Mouse (Mus musculus): ENCODE measurements around the gene Ddx47. TPM values are rescaled to one million over a fixed set of nuclear protein-coding genes. Genes with fewer than 3 reads are reported as not detected.
A peak's percentile ranks its signal among the peaks of the same experiment; 100 is the strongest.

Ddx47 gene
- total and polyA plus RNA-seq, 2 experiments from 2014 or later = 41.9 to 60.0 TPM

DNA sequence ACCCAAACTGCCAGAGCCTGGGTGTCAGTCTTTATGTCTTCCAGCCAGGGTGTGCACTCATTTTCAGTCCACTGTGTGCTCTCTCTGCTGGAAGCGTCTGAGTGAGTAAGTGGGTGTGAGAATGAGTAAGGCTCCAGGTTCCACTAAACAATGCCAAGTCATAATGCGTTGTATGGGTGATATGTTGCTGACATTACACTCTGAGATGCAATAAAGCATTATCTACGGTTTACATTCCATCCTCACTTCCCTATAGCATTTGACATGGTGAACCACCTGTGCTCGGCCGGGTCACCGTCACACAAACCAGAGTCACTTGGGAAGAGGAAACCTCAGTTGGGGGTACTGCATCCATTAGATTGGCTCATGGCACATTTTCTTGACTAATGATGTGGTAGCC is 20.7 kb upstream of the Ddx47 start:
- ATAC-seq = no peak
- H3K9ac ChIP-seq = no peak overlapping the region
- no peak for TF ChIP-seq CTCF (IDR thresholded peaks at IDR 0.05; ENCODE audit: low read depth)
- no peak overlapping the region for H3K4me2 ChIP-seq (ENCODE audit: low read depth)
- no peak overlapping the region for H3K27ac ChIP-seq (ENCODE audit: low read depth, low read length)
- no peaks in the 10 kb centered on the region for H3K27me3 ChIP-seq (ENCODE audit: insufficient read depth, low read length)
- H3K4me3 ChIP-seq (ENCODE audit: low read depth, low read length) = no peak overlapping the region
- no peaks in the 10 kb centered on the region for H3K36me3 ChIP-seq (ENCODE audit: insufficient read depth)
- no peaks in the 10 kb centered on the region for H3K4me1 ChIP-seq (ENCODE audit: insufficient read depth)
- no peak for DNase-seq
- H3K9me3 ChIP-seq (ENCODE audit: low read length) = no peaks in the 10 kb centered on the region
- 92% methylated on average over 6 of the region's 6 CpGs for WGBS

DNA sequence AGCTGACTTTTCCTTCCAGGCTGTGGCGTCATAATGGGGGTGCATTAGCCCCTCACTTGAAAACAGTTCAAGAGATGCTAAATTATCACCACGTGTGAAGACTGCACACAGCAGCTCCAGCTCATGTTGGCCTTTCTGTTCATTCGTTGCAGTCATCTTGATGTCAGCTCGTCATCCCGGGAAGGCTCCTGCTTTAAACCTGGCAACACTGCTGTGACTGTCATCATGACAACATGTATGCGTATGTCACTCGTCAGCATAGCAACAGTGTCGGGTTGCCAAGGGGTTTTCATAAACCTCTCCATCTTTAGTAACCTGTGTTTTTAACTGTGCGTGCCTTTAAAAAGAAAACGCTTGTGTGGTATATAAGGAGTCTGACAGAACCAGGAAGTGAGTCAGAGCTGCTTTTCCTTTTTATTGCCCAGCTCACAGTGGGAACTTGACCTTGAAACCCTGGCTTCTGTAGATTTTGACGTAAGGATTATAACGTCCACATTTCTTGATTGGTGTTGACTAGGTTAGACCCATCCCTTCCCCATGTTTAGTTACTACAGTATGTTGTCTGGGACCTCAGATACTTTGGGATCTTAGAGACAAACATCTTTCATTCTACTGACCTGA is 17.3 kb upstream of the Ddx47 start:
- H3K27ac ChIP-seq (ENCODE audit: low read depth, low read length) = no peak overlapping the region
- H3K36me3 ChIP-seq (ENCODE audit: insufficient read depth) = no peaks in the 10 kb centered on the region
- H3K4me3 ChIP-seq (ENCODE audit: low read depth, low read length) = no peak overlapping the region
- ATAC-seq (peak; percentile 97), DNase-seq (peak; percentile 80)
- H3K9me3 ChIP-seq (ENCODE audit: low read length) = no peaks in the 10 kb centered on the region
- no peaks in the 10 kb centered on the region for H3K4me1 ChIP-seq (ENCODE audit: insufficient read depth)
- WGBS = 50% methylated on average over 12 of the region's 12 CpGs
- no peaks in the 10 kb centered on the region for H3K27me3 ChIP-seq (ENCODE audit: insufficient read depth, low read length)
- TF ChIP-seq CTCF (IDR thresholded peaks at IDR 0.05; ENCODE audit: low read depth) = no peak
- H3K9ac ChIP-seq = no peak overlapping the region
- H3K4me2 ChIP-seq (ENCODE audit: low read depth) = no peak overlapping the region

DNA sequence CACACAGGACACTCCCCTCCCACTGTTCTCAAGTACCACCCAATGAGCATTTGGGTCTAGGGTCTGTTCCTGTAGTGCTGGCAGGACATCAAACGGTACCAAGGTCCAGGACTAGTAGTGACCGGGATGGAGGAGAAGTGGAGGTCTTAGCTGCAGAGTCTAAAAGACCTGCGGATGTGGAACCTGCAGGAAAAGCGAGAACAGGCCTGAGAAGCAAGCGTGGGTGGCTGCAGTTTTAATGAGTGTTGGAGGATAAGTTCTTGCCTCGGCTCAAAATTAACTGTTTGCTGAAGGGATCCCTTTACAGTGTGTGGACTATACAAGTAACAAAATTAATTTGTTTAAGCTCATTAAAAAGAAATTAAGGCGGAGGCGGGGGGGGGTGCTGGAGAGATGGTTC is 16.4 kb upstream of the Ddx47 start:
- no peak for ATAC-seq
- no peak for DNase-seq
- Histone ChIP-seq H3K9me3 (ENCODE audit: low read length) (no peaks in the 10 kb centered on the region), H3K4me2 (ENCODE audit: low read depth) (no peak overlapping the region), H3K4me3 (ENCODE audit: low read depth, low read length) (no peak overlapping the region), H3K9ac (no peak overlapping the region), H3K36me3 (ENCODE audit: insufficient read depth) (no peaks in the 10 kb centered on the region), H3K4me1 (ENCODE audit: insufficient read depth) (no peaks in the 10 kb centered on the region), H3K27ac (ENCODE audit: low read depth, low read length) (no peak overlapping the region), H3K27me3 (ENCODE audit: insufficient read depth, low read length) (no peaks in the 10 kb centered on the region)
- TF ChIP-seq CTCF (IDR thresholded peaks at IDR 0.05; ENCODE audit: low read depth) = no peak
- 68% methylated on average over 8 of the region's 8 CpGs for WGBS

DNA sequence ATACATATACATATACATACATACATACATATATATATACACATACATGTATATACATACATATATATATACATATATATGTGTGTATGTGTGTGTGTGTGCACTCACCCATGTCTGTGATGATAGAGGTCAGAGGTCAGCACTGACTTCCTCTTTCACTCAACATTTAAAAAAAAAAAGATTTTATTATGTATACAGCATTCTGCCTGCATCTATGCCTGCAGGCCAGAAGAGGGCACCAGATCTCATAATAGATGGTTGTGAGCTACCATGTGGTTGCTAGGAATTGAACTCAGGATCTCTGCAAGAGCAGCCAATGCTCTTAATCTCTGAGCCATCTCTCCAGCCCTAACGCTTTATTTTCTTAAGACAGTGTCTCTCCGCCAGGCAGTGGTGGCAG is 14.5 kb upstream of the Ddx47 start:
- 87% methylated on average over 2 of the region's 2 CpGs for WGBS
- no peak for ATAC-seq
- no peak overlapping the region for H3K4me3 ChIP-seq (ENCODE audit: low read depth, low read length)

DNA sequence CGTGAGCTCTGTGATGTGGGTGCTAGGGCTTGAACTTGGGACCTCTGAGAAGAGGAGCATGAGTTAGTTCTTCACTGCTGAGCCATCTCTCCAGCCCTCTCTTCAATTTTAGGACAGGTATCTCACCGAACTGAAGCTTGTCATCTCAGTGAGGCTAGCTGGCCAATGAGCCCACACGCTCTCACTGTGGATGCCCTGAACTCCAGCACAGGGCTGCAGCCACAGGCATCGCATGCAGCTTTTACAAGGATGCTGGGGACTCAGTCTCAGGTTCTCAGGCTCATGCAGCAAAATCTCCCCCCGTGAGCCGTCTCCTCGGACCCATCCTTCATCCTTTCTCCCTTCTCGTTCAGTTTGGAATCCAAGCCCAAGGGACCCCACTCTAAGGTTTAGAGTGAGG is 13.3 kb upstream of the Ddx47 start:
- no peak overlapping the region for H3K27ac ChIP-seq (ENCODE audit: low read depth, low read length)
- no peaks in the 10 kb centered on the region for H3K36me3 ChIP-seq (ENCODE audit: insufficient read depth)
- no peaks in the 10 kb centered on the region for H3K4me1 ChIP-seq (ENCODE audit: insufficient read depth)
- no peak for DNase-seq
- H3K4me3 ChIP-seq (ENCODE audit: low read depth, low read length) = no peak overlapping the region
- no peaks in the 10 kb centered on the region for H3K9me3 ChIP-seq (ENCODE audit: low read length)
- TF ChIP-seq CTCF (IDR thresholded peaks at IDR 0.05; ENCODE audit: low read depth) = no peak
- ATAC-seq = no peak
- 94% methylated on average over 8 of the region's 8 CpGs for WGBS
- H3K4me2 ChIP-seq (ENCODE audit: low read depth) = no peak overlapping the region
- no peaks in the 10 kb centered on the region for H3K27me3 ChIP-seq (ENCODE audit: insufficient read depth, low read length)
- no peak overlapping the region for H3K9ac ChIP-seq

More for the DNA sequence above, 14.5 kb upstream of the Ddx47 start:
- H3K27ac ChIP-seq (ENCODE audit: low read depth, low read length) = no peak overlapping the region
- H3K4me1 ChIP-seq (ENCODE audit: insufficient read depth) = no peaks in the 10 kb centered on the region
- no peak for DNase-seq
- H3K4me2 ChIP-seq (ENCODE audit: low read depth) = no peak overlapping the region
- no peaks in the 10 kb centered on the region for H3K36me3 ChIP-seq (ENCODE audit: insufficient read depth)
- TF ChIP-seq CTCF (IDR thresholded peaks at IDR 0.05; ENCODE audit: low read depth) = no peak
- H3K27me3 ChIP-seq (ENCODE audit: insufficient read depth, low read length) = no peaks in the 10 kb centered on the region
- no peak overlapping the region for H3K9ac ChIP-seq
- H3K9me3 ChIP-seq (ENCODE audit: low read length) = no peaks in the 10 kb centered on the region

DNA sequence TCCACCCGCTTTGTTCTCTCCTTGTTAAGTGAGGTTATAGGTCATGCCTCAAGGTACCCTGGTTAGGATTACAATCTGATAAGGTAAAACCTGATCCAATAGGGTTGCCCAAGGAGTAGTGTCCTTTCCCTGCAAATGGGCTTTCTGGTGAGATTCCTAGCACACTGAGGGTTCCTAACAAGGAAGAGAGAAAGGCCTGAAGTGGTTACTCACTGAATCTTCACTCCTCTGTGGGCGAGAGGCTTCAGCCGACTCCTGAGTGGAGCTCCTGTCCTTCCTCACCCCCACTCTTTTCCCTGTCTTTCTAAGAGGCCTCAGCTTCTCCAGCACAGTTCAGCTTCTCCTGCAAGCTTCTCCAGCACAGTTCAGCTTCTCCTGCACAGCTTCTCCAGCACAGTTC is 12.6 kb upstream of the Ddx47 start:
- 83% methylated on average over 3 of the region's 3 CpGs for WGBS
- no peak overlapping the region for H3K4me3 ChIP-seq (ENCODE audit: low read depth, low read length)
- no peaks in the 10 kb centered on the region for H3K4me1 ChIP-seq (ENCODE audit: insufficient read depth)
- H3K27ac ChIP-seq (ENCODE audit: low read depth, low read length) = no peak overlapping the region
- no peak for DNase-seq
- no peak overlapping the region for H3K9ac ChIP-seq
- H3K9me3 ChIP-seq (ENCODE audit: low read length) = no peaks in the 10 kb centered on the region
- H3K36me3 ChIP-seq (ENCODE audit: insufficient read depth) = no peaks in the 10 kb centered on the region
- no peaks in the 10 kb centered on the region for H3K27me3 ChIP-seq (ENCODE audit: insufficient read depth, low read length)
- H3K4me2 ChIP-seq (ENCODE audit: low read depth) = no peak overlapping the region
- no peak for ATAC-seq
- TF ChIP-seq CTCF (IDR thresholded peaks at IDR 0.05; ENCODE audit: low read depth) = no peak

DNA sequence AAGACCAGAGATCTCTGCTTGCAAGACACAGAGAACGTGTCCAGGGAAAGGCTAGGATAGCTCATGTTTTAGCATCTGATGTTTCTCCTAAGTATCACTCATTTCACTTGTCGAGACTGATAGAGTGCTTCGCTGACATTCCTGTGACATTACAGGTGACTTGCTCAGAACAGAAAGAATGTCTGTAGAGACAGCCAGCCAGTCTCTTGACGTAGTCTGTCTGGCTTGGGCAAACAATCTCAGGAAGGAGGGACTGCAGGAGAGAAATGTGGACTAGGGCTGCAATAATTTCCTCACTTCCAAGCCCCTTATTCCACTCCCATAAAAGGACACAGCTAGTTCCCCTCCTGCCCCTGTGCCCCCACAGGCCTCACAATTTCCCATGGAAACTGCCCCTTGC is 11.1 kb upstream of the Ddx47 start:
- H3K9me3 ChIP-seq (ENCODE audit: low read length) = no peaks in the 10 kb centered on the region
- no peak for DNase-seq
- 75% methylated on average over 4 of the region's 4 CpGs for WGBS
- H3K27ac ChIP-seq (ENCODE audit: low read depth, low read length) = no peak overlapping the region
- H3K4me2 ChIP-seq (ENCODE audit: low read depth) = no peak overlapping the region
- no peak overlapping the region for H3K9ac ChIP-seq
- no peaks in the 10 kb centered on the region for H3K36me3 ChIP-seq (ENCODE audit: insufficient read depth)
- no peak overlapping the region for H3K4me3 ChIP-seq (ENCODE audit: low read depth, low read length)
- no peak for ATAC-seq
- H3K27me3 ChIP-seq (ENCODE audit: insufficient read depth, low read length) = no peaks in the 10 kb centered on the region
- TF ChIP-seq CTCF (IDR thresholded peaks at IDR 0.05; ENCODE audit: low read depth) = no peak
- no peaks in the 10 kb centered on the region for H3K4me1 ChIP-seq (ENCODE audit: insufficient read depth)

Data from forebrain, postnatal 0 days (tissue).